Mouse (Mus musculus) hindbrain, embryonic 15.5 days (tissue): ENCODE data around the gene Smyd3. TPM values are rescaled to one million over a fixed set of nuclear protein-coding genes. Genes with fewer than 3 reads are reported as not detected.
A peak's percentile ranks its signal among the peaks of the same experiment; 100 is the strongest.

ENCODE experiments used
- ATAC-seq: fragments of 200-750 bp; cut with Nextera tagmentation; 2 replicates; pipeline ENCODE4 v1.8.0; 2017; ENCODE audit warnings: low read depth, moderate number of reproducible peaks, moderate TSS enrichment; ENCODE audit not compliant: low FRiP score
- H3K27ac ChIP-seq: fragments of 300-500 bp; sonication (generic); replicated peaks from 2 replicates; pipeline ENCODE4 v1.5.1; 2015; ENCODE audit warnings: mild to moderate bottlenecking, inconsistent platforms
- H3K27me3 ChIP-seq: fragments of 300-500 bp; sonication (generic); 2 replicates; pipeline ENCODE4 v1.6.1; 2015; ENCODE audit warnings: control low read depth, inconsistent platforms
- H3K36me3 ChIP-seq: fragments of 300-500 bp; sonication (generic); 2 replicates; pipeline ENCODE4 v1.6.1; 2015; ENCODE audit warnings: control low read depth, inconsistent platforms
- H3K4me1 ChIP-seq: fragments of 300-500 bp; sonication (generic); replicated peaks from 2 replicates; pipeline ENCODE4 v1.6.1; 2015; ENCODE audit warnings: control low read depth, inconsistent platforms
- H3K4me2 ChIP-seq: fragments of 300-500 bp; sonication (generic); 2 replicates; pipeline ENCODE4 v1.6.1; 2015; ENCODE audit warnings: moderate library complexity, mild to moderate bottlenecking, inconsistent platforms
- H3K4me3 ChIP-seq: fragments of 300-500 bp; sonication (generic); 2 replicates; pipeline ENCODE4 v1.5.1; 2015; ENCODE audit warnings: mild to moderate bottlenecking, inconsistent platforms
- H3K9ac ChIP-seq: fragments of 300-500 bp; sonication (generic); 2 replicates; pipeline ENCODE4 v1.6.1; 2015; ENCODE audit warnings: inconsistent platforms
- H3K9me3 ChIP-seq: fragments of 300-500 bp; sonication (generic); 2 replicates; pipeline ENCODE4 v1.6.1; 2016; ENCODE audit warnings: control low read depth, inconsistent platforms
- WGBS: fragments of 180-500 bp; shearing (Covaris S2); methylation state at CpG from one replicate; pipeline ENCODE4 v1.1.7; 2015; 5-methylcytosine and 5-hydroxymethylcytosine counted together
- polyA plus RNA-seq: library from polyadenylated mRNA; unstranded; fragments of >200 nt; fragmentation: Nextera tagmentation; extraction: Ambion mirVana; gene quantifications from 2 replicates; pipeline ENCODE4 v1.2.1, GENCODE M21; 2015

The Smyd3 gene
- polyA plus RNA-seq, 1 experiment from 2014 or later, result 26.0 TPM

GRCm38 (mm10) chr1:178910951-178911350 lies 606.9 kb downstream of the Smyd3 start:
- Histone ChIP-seq H3K27me3 (no peaks in the 10 kb centered on the region), H3K4me2 (no peak overlapping the region), H3K4me3 (no peak overlapping the region), H3K9me3 (no peaks in the 10 kb centered on the region), H3K27ac (peak overlapping the region; percentile 36; the same call in 1 of the 2 replicates), H3K4me1 (peaks cover 31% of the 10 kb centered on the region), H3K36me3 (0 out of 2 replicates have a peak, but pooled peaks cover 7% of the 10 kb centered on the region), H3K9ac (no peak overlapping the region)
- no peak for ATAC-seq
- WGBS, result 36% methylated on average over 14 of the region's 14 CpGs

Other genes with a start within 250 kb of the Smyd3 start
- 29.1 and 31.0 TPM in 2 replicates for gene Tfb2m, start 28.2 kb upstream of the Smyd3 start, polyA plus RNA-seq
- 26.2 and 26.9 TPM in 2 replicates for gene Cnst, start 28.3 kb upstream of the Smyd3 start, polyA plus RNA-seq
- 156 and 164 TPM in 2 replicates for gene Sccpdh, start 150.2 kb upstream of the Smyd3 start, polyA plus RNA-seq
- gene Kif28, start 227.2 kb upstream of the Smyd3 start, polyA plus RNA-seq, result 0.05 and 0.07 TPM in 2 replicates